In genomic region chr8:120492881-120493220, GRCm38 (mm10) we compare ENCODE assay signal across 8 mouse cellular contexts.
DNase-seq lines count a peak whose midpoint lies in the region; ATAC-seq and TF ChIP-seq lines count a peak whose summit lies in the region.

No protein-coding gene starts in this region.

- no peaks in the 10 kb centered on the region for H3K9me3 ChIP-seq in heart, embryonic 11.5 days (replicated peaks; ENCODE audit: control insufficient read depth, low read length)
- H3K9me3 ChIP-seq in CH12.LX (replicated peaks; ENCODE audit: low read length) = no peaks in the 10 kb centered on the region
- no peaks in the 10 kb centered on the region for H3K9me3 ChIP-seq in hindbrain, embryonic 10.5 days
- H3K9me3 ChIP-seq in liver, embryonic 15.5 days (replicated peaks) = no peaks in the 10 kb centered on the region

- H3K4me3 ChIP-seq in heart, embryonic 11.5 days (ENCODE audit: low read depth, low read length) = 0 out of 2 replicates have a peak overlapping the region, but pooled peaks have one; percentile 8
- no peak overlapping the region for H3K4me3 ChIP-seq in CH12.LX (replicated peaks in 1 of 3; ENCODE audit: low read depth in 2 of 3, low read length in 2 of 3, poor library complexity in 1 of 3)
- H3K4me3 ChIP-seq in hindbrain, embryonic 10.5 days = peak overlapping the region; percentile 96
- peak overlapping the region; percentile 82 for H3K4me3 ChIP-seq in liver, embryonic 15.5 days (replicated peaks)

- no peak for TF ChIP-seq EP300 in CH12.LX (IDR thresholded peaks at IDR 0.05; ENCODE audit: low read length)

- DNase-seq in heart, postnatal 4 days = no peak
- DNase-seq in CH12.LX (ENCODE audit: extremely low read depth) = no peak
- DNase-seq in hindbrain, embryonic 10.5 days (ENCODE audit: low spot score) = no peak
- no peak for DNase-seq in thymus, postnatal 4 days
- DNase-seq in layer of hippocampus, adult 9-10 months (ENCODE audit: low spot score) = no peak

- H3K9ac ChIP-seq in heart, embryonic 11.5 days (ENCODE audit: low read depth, low read length) = no peak overlapping the region
- no peak overlapping the region for H3K9ac ChIP-seq in CH12.LX (ENCODE audit: insufficient read depth, low read depth)
- H3K9ac ChIP-seq in liver, embryonic 15.5 days = peak overlapping the region; percentile 39

- 0 out of 2 replicates have a peak overlapping the region, but pooled peaks have one; percentile 24 for H3K27ac ChIP-seq in heart, embryonic 11.5 days (ENCODE audit: low read depth, low read length)
- H3K27ac ChIP-seq in CH12.LX (ENCODE audit: insufficient read depth, low read depth) = no peak overlapping the region
- peak overlapping the region; percentile 71 for H3K27ac ChIP-seq in hindbrain, embryonic 10.5 days
- peak overlapping the region; percentile 84 for H3K27ac ChIP-seq in liver, embryonic 15.5 days (replicated peaks)

- ATAC-seq in heart, embryonic 11.5 days (replicated peaks; ENCODE audit: insufficient number of reproducible peaks, low FRiP score, low TSS enrichment) = no peak
- no peak for ATAC-seq in liver, embryonic 15.5 days (ENCODE audit: insufficient read depth)
- ATAC-seq in inflammation-experienced regulatory T-cells, adult 6 months = no peak

- no peak for TF ChIP-seq POLR2A in CH12.LX (IDR thresholded peaks at IDR 0.05; ENCODE audit: low read depth, low read length)

- peak overlapping the region; percentile 47 for H3K4me2 ChIP-seq in heart, embryonic 11.5 days
- peak overlapping the region; percentile 23 for H3K4me2 ChIP-seq in CH12.LX (ENCODE audit: insufficient read depth, low read depth, poor library complexity, severe bottlenecking)
- H3K4me2 ChIP-seq in liver, embryonic 15.5 days = peak overlapping the region; percentile 96

- peaks cover 91% of the 10 kb centered on the region for H3K79me2 ChIP-seq in CH12.LX (replicated peaks; ENCODE audit: control insufficient read depth, extremely low read depth, insufficient read depth, poor library complexity, severe bottlenecking)

- in situ Hi-C loops in CH12.LX (cut with MboI; ENCODE audit: low pct_ligation_motif_present, low pct_unique_long_range_greater_than_20kb, low sequenced_read_pairs) = loop anchor here (5.0 kb wide), 1 partner anchor 86 kb away; no protein-coding TSS in a partner anchor

- H3K36me3 ChIP-seq in heart, embryonic 11.5 days (ENCODE audit: control insufficient read depth, insufficient read depth, low read length) = no peaks in the 10 kb centered on the region
- peaks cover 2 to 36% of the 10 kb centered on the region in 2 experiments for H3K36me3 ChIP-seq in CH12.LX (replicated peaks in 1 of 2; ENCODE audit: control insufficient read depth in 1 of 2, insufficient read depth in 1 of 2, low read length in 1 of 2)
- no peaks in the 10 kb centered on the region for H3K36me3 ChIP-seq in hindbrain, embryonic 10.5 days
- H3K36me3 ChIP-seq in liver, embryonic 15.5 days (replicated peaks) = peaks cover 8% of the 10 kb centered on the region; the same call in 1 of the 2 replicates

- no peaks in the 10 kb centered on the region for H3K27me3 ChIP-seq in heart, embryonic 11.5 days (ENCODE audit: control insufficient read depth, insufficient read depth, low read length)
- no peaks in the 10 kb centered on the region for H3K27me3 ChIP-seq in CH12.LX (replicated peaks)
- H3K27me3 ChIP-seq in hindbrain, embryonic 10.5 days (ENCODE audit: insufficient read depth, poor library complexity, severe bottlenecking) = peaks cover 59% of the 10 kb centered on the region
- no peaks in the 10 kb centered on the region for H3K27me3 ChIP-seq in liver, embryonic 15.5 days

- peaks cover 77% of the 10 kb centered on the region for H3K4me1 ChIP-seq in heart, embryonic 11.5 days (ENCODE audit: control insufficient read depth, insufficient read depth, low read length)
- peaks cover 42 to 70% of the 10 kb centered on the region in 2 experiments for H3K4me1 ChIP-seq in CH12.LX (ENCODE audit: control insufficient read depth in 1 of 2, insufficient read depth in 2 of 2)
- H3K4me1 ChIP-seq in hindbrain, embryonic 10.5 days (replicated peaks) = peaks cover 95% of the 10 kb centered on the region
- H3K4me1 ChIP-seq in liver, embryonic 15.5 days (replicated peaks) = peaks cover 83% of the 10 kb centered on the region

- TF ChIP-seq CTCF in CH12.LX (conservative IDR thresholded peaks at IDR 0.05 in 1 of 2, IDR thresholded peaks at IDR 0.05 in 1 of 2; ENCODE audit: low read depth in 2 of 2, low read length in 2 of 2) = no peak

- TF ChIP-seq RAD21 in CH12.LX (IDR thresholded peaks at IDR 0.05; ENCODE audit: low read depth, low read length) = no peak

- 22% methylated on average over 4 of the region's 4 CpGs for WGBS in heart, embryonic 11.5 days (ENCODE audit: insufficient replicate concordance)
- 46% methylated on average over 4 of the region's 4 CpGs for WGBS in hindbrain, embryonic 10.5 days
- 36% methylated on average over 4 of the region's 4 CpGs for WGBS in liver, embryonic 15.5 days (ENCODE audit: insufficient replicate concordance)

- dilution Hi-C loops in CH12.LX (cut with MboI; ENCODE audit: extremely low pct_ligation_motif_present, extremely low pct_unique_long_range_greater_than_20kb, low sequenced_read_pairs) = no loop called here

TF ChIP-seq in CH12.LX, 34 proteins besides CTCF, POLR2A, EP300 and RAD21:
- TF ChIP-seq IRF4 (IDR thresholded peaks at IDR 0.05; ENCODE audit: low read depth, low read length) (peak; percentile 58; the same call in 1 of the 2 replicates), ZC3H11A (IDR thresholded peaks at IDR 0.05; ENCODE audit: low read depth, low read length) (no peak)
TF ChIP-seq in CH12.LX: peak in this region for 1.

Comparison
In these comparisons a context has a peak if more than half of its experiments do, and no peak if none do; other contexts are left out.
1. H3K4me2 ChIP-seq: peak in every context shown above with its lines; median percentile 96 in liver, embryonic 15.5 days; 47 in heart, embryonic 11.5 days; 23 in CH12.LX.
2. H3K4me3 ChIP-seq: peak in heart, embryonic 11.5 days (single experiment), hindbrain, embryonic 10.5 days (single experiment) and liver, embryonic 15.5 days (single experiment); none in CH12.LX (0 of 3).